8 mouse cellular contexts compared by ENCODE assay signal in genomic region chr10:116197416-116197939, GRCm38 (mm10).
A peak's percentile ranks its signal among the peaks of the same experiment; 100 is the strongest.
DNase-seq lines count a peak whose midpoint lies in the region; ATAC-seq and TF ChIP-seq lines count a peak whose summit lies in the region.

No protein-coding gene starts in this region.

- no peak for TF ChIP-seq POLR2A in bone marrow, adult 2 months (IDR thresholded peaks at IDR 0.05; ENCODE audit: borderline replicate concordance, control insufficient read depth, low read depth, low read length)

- H3K9ac ChIP-seq in forebrain, postnatal 0 days: no peak overlapping the region

- H3K27ac ChIP-seq in left cerebral cortex, adult 2 months: no peak overlapping the region
- no peak overlapping the region for H3K27ac ChIP-seq in bone marrow, adult 2 months (ENCODE audit: control insufficient read depth, insufficient read depth, low read depth, low read length, poor library complexity)
- no peak overlapping the region for H3K27ac ChIP-seq in forebrain, postnatal 0 days (ENCODE audit: low read depth, low read length)

- H3K4me3 ChIP-seq in left cerebral cortex, adult 2 months: no peak overlapping the region
- no peak overlapping the region for H3K4me3 ChIP-seq in bone marrow, adult 2 months (replicated peaks; ENCODE audit: control insufficient read depth, low read depth, low read length)
- H3K4me3 ChIP-seq in forebrain, postnatal 0 days (ENCODE audit: low read depth, low read length): no peak overlapping the region

- WGBS in bone marrow, adult 2 months: 15% methylated on average over 4 of the region's 4 CpGs
- WGBS in forebrain, postnatal 0 days: 16% methylated on average over 4 of the region's 4 CpGs

- no peaks in the 10 kb centered on the region; the same call in 1 of the 2 replicates for H3K4me1 ChIP-seq in bone marrow, adult 2 months (ENCODE audit: control insufficient read depth, insufficient read depth, low read length)
- no peaks in the 10 kb centered on the region for H3K4me1 ChIP-seq in forebrain, postnatal 0 days (ENCODE audit: insufficient read depth)

- peak; percentile 69 for TF ChIP-seq CTCF in left cerebral cortex, adult 2 months (IDR thresholded peaks at IDR 0.05)
- TF ChIP-seq CTCF in bone marrow, adult 2 months (IDR thresholded peaks at IDR 0.05; ENCODE audit: control insufficient read depth, insufficient read depth, low read length): 0 out of 2 replicates have a peak, but pooled peaks have one; percentile 15
- TF ChIP-seq CTCF in forebrain, postnatal 0 days (IDR thresholded peaks at IDR 0.05; ENCODE audit: low read depth): peak; percentile 79

- H3K9me3 ChIP-seq in forebrain, postnatal 0 days (ENCODE audit: low read length): no peaks in the 10 kb centered on the region

- H3K36me3 ChIP-seq in forebrain, postnatal 0 days (ENCODE audit: insufficient read depth): no peaks in the 10 kb centered on the region

- ATAC-seq in forebrain, postnatal 0 days: peak; percentile 70

- H3K4me2 ChIP-seq in forebrain, postnatal 0 days (ENCODE audit: low read depth): peak overlapping the region; percentile 24

- no peak for DNase-seq in left cerebral cortex, adult 2 months (ENCODE audit: extremely low spot score in 1 of 2, low spot score in 2 of 2)
- DNase-seq in left cerebral cortex, postnatal 4 days: no peak
- peak; percentile 85 for DNase-seq in forebrain, postnatal 0 days
- peak; percentile 52 for DNase-seq in lung, postnatal 25 days (ENCODE audit: low spot score)
- DNase-seq in ovary, adult 18-20 months (ENCODE audit: low spot score): no peak
- no peak for DNase-seq in gastrocnemius, postnatal 14 days
- DNase-seq in ovary, postnatal 14 days (ENCODE audit: low spot score): no peak

- intact Hi-C loops in left cerebral cortex, adult 2 months (cut with DNase I): loop anchor here (1.0 to 10.0 kb wide), 6 partner anchors 113 to 873 kb away; partner anchors contain the start of gene Ptprr
- intact Hi-C loops in left cerebral cortex, postnatal 4 days (cut with DNase I): loop anchor here (5.0 to 10.0 kb wide), 5 partner anchors 115 to 873 kb away; partner anchors contain the start of gene Ptprr
- intact Hi-C loops in gastrocnemius, postnatal 14 days (cut with DNase I; ENCODE audit: low total_unique reads): loop anchor here (10.0 kb wide), 1 partner anchor 113 kb away; no protein-coding TSS in a partner anchor

- no peaks in the 10 kb centered on the region for H3K27me3 ChIP-seq in forebrain, postnatal 0 days (ENCODE audit: insufficient read depth, low read length)

Comparison
In these comparisons a context has a peak if more than half of its experiments do, and no peak if none do; other contexts are left out.
1. DNase-seq: peak in forebrain, postnatal 0 days (single experiment) and lung, postnatal 25 days (single experiment); none in left cerebral cortex, adult 2 months (0 of 2), left cerebral cortex, postnatal 4 days (single experiment), ovary, adult 18-20 months (single experiment), gastrocnemius, postnatal 14 days (single experiment) and ovary, postnatal 14 days (single experiment).
2. CTCF ChIP-seq: peak in every context shown above with its lines; median percentile 79 in forebrain, postnatal 0 days; 69 in left cerebral cortex, adult 2 months; 15 in bone marrow, adult 2 months.